Mouse (Mus musculus): Measurements from ENCODE around the gene Nup188.
A peak's percentile ranks its signal among the peaks of the same experiment; 100 is the strongest.

Gene Nup188

DNA sequence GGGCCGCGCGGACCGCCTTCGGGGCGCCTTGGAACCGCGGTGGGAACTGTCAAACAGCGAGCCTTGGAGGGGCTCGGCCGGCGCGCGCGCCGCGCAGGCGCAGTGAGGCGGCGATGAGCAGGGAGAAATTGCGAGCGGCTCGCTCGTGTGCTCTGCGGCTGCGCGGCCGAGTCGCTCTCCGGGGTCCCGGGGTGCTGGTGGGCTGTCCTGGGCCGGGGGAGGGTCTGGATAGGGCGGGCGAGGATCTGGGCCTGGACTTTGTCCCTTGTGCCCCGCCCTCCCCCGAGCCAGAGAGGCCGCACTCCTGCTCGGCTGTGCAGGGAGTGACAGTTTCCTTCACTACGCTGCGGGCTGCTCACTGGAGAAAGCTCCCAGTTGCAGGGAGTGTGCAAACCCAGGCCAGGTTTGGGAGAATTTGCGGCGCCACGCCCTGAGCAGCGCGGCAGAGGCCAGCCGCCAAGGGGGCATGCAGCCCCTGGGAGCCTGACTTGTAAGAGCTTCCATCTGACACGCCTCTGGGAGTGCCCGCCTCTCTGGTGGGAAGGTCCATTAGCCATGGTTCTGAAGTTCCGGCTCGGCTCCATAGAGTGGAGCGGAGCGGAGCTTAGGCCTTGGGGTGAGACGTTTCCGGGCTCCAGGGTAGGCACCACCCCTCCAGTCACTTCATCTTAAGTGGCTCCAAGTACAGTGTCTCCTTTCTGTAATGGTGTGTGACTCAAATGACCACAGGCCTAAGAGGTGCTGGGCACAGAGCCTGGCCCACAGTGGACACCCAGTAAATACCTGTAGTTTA lies 106.6 kb downstream of the Nup188 start:
- DNase-seq: peak; percentile 37 to 39

- no peak for DNase-seq
Observed at GRCm38 (mm10) chr2:30393370-30393656, 107.1 kb downstream of the Nup188 start.
